Mouse (Mus musculus) layer of hippocampus, adult 2 months (tissue): ENCODE data around the gene Esr1. TPM values are rescaled to one million over a fixed set of nuclear protein-coding genes. Genes with fewer than 3 reads are reported as not detected.

Experiments
- DNase-seq, 2 experiments: peaks; one replicate each; pipeline ENCODE4 v3.0.0; 2022; ENCODE audit warnings: low spot score in 2 of 2
- H3K27ac ChIP-seq: fragments of 200-600 bp; 2 replicates; pipeline ENCODE4 v1.8.1; 2022
- H3K4me3 ChIP-seq: fragments of 200-600 bp; 2 replicates; pipeline ENCODE4 v1.8.1; 2022; ENCODE audit warnings: mild to moderate bottlenecking
- CTCF ChIP-seq: fragments of 200-600 bp; conservative IDR thresholded peaks from 2 replicates; pipeline ENCODE4 v1.8.1; 2022; ENCODE audit warnings: antibody characterized with exemption, mild to moderate bottlenecking, moderate library complexity
- total RNA-seq, 2 experiments: library from RNA; stranded (reverse); gene quantifications; 2 replicates each; pipeline ENCODE4 v1.2.3; 2021

The Esr1 gene
- total RNA-seq, 2 experiments from 2014 or later, result 2.5 to 2.7 TPM

GRCm38 (mm10) chr10:5025906-5026305, 414.5 kb downstream of the Esr1 start:
- no peak overlapping the region for H3K27ac ChIP-seq
- no peak overlapping the region for H3K4me3 ChIP-seq
- TF ChIP-seq CTCF, result no peak
- DNase-seq, result no peak

- DNase-seq, result no peak
Measured at GRCm38 (mm10) chr10:5027208-5027607, 415.8 kb downstream of the Esr1 start.

GRCm38 (mm10) chr10:5028301-5028700, 416.9 kb downstream of the Esr1 start:
- H3K27ac ChIP-seq, result no peak overlapping the region
- TF ChIP-seq CTCF, result no peak
- DNase-seq, result no peak

More at GRCm38 (mm10) chr10:5027208-5027607, 415.8 kb downstream of the Esr1 start:
- no peak overlapping the region for H3K4me3 ChIP-seq
- no peak overlapping the region for H3K27ac ChIP-seq
- TF ChIP-seq CTCF, result no peak

GRCm38 (mm10) chr10:5029161-5029560, 417.8 kb downstream of the Esr1 start:
- no peak overlapping the region for H3K4me3 ChIP-seq
- no peak overlapping the region for H3K27ac ChIP-seq
- no peak for DNase-seq
- TF ChIP-seq CTCF, result no peak

More at GRCm38 (mm10) chr10:5028301-5028700, 416.9 kb downstream of the Esr1 start:
- H3K4me3 ChIP-seq, result no peak overlapping the region

- Histone ChIP-seq H3K4me3 (no peak overlapping the region), H3K27ac (no peak overlapping the region)
- DNase-seq, result no peak
- no peak for TF ChIP-seq CTCF
Measured at GRCm38 (mm10) chr10:5029883-5030282, 418.5 kb downstream of the Esr1 start.

GRCm38 (mm10) chr10:5032192-5033048, 421.0 kb downstream of the Esr1 start:
- H3K27ac ChIP-seq, result no peak overlapping the region
- DNase-seq, result no peak
- no peak overlapping the region for H3K4me3 ChIP-seq
- no peak for TF ChIP-seq CTCF

GRCm38 (mm10) chr10:5041254-5041653, 429.9 kb downstream of the Esr1 start:
- no peak for TF ChIP-seq CTCF
- H3K27ac ChIP-seq, result no peak overlapping the region
- no peak for DNase-seq
- no peak overlapping the region for H3K4me3 ChIP-seq

GRCm38 (mm10) chr10:5044481-5044880, 433.1 kb downstream of the Esr1 start:
- TF ChIP-seq CTCF, result no peak
- no peak for DNase-seq
- no peak overlapping the region for H3K4me3 ChIP-seq

GRCm38 (mm10) chr10:5045213-5045612, 433.8 kb downstream of the Esr1 start:
- TF ChIP-seq CTCF, result no peak
- no peak overlapping the region for H3K27ac ChIP-seq
- DNase-seq, result no peak
- H3K4me3 ChIP-seq, result no peak overlapping the region

More at GRCm38 (mm10) chr10:5044481-5044880, 433.1 kb downstream of the Esr1 start:
- no peak overlapping the region for H3K27ac ChIP-seq

GRCm38 (mm10) chr10:5045671-5046070, 434.3 kb downstream of the Esr1 start:
- Histone ChIP-seq H3K4me3 (no peak overlapping the region), H3K27ac (no peak overlapping the region)
- TF ChIP-seq CTCF, result no peak
- no peak for DNase-seq

Other genes starting within 250 kb of the Esr1 start
- gene Zbtb2, start 223.5 kb upstream of the Esr1 start, total RNA-seq, result 10 to 100 TPM; 11.8 to 13.2 TPM
- 10 to 100 TPM; 33.1 to 44.9 TPM for gene Rmnd1, start 179.2 kb upstream of the Esr1 start, total RNA-seq
- 10 to 100 TPM; 24.0 to 24.9 TPM for gene Armt1, start 179.1 kb upstream of the Esr1 start, total RNA-seq
- gene Ccdc170, start 129.1 kb upstream of the Esr1 start, total RNA-seq, result under 1 TPM; 0.41 to 0.54 TPM